ENCODE assay signal across 17 mouse cellular contexts in genomic region chr12:5787074-5787813, GRCm38 (mm10).
DNase-seq lines count a peak whose midpoint lies in the region; ATAC-seq lines count a peak whose summit lies in the region.
"Had no signal": no experiment of that assay in that cellular context is flagged by ENCODE, and none has a peak within 500 bp of the region (broad histone marks: within the 10 kb centered on the region; RNA-seq: fewer than 3 reads in every experiment).

No protein-coding gene starts in this region.

- H3K9me3 ChIP-seq in kidney, embryonic 16.5 days (ENCODE audit: low read length): no peaks in the 10 kb centered on the region
- H3K9me3 ChIP-seq in embryonic facial prominence, embryonic 11.5 days (replicated peaks; ENCODE audit: control insufficient read depth, low read length): no peaks in the 10 kb centered on the region
- H3K9me3 ChIP-seq: intestine, embryonic 15.5 days; kidney, embryonic 15.5 days; midbrain, embryonic 15.5 days had no signal

- peak; percentile 49; the same call in 1 of the 2 replicates for ATAC-seq in kidney, embryonic 16.5 days (ENCODE audit: low FRiP score, low TSS enrichment)
- ATAC-seq in embryonic facial prominence, embryonic 11.5 days (replicated peaks; ENCODE audit: insufficient number of reproducible peaks, low FRiP score, low TSS enrichment, low read depth): peak; percentile 44; the same call in 1 of the 2 replicates
- no peak for ATAC-seq in erythroid progenitor cell, adult 5-6 weeks (replicated peaks; ENCODE audit: low FRiP score, poor library complexity, severe bottlenecking)
- ATAC-seq: forebrain, postnatal 0 days; intestine, embryonic 15.5 days; lung, postnatal 0 days; midbrain, embryonic 15.5 days had no signal

- no peaks in the 10 kb centered on the region for H3K36me3 ChIP-seq in kidney, embryonic 16.5 days (ENCODE audit: insufficient read depth, low read length)
- no peaks in the 10 kb centered on the region for H3K36me3 ChIP-seq in embryonic facial prominence, embryonic 11.5 days (replicated peaks; ENCODE audit: control insufficient read depth, insufficient read depth, low read depth, low read length)
- H3K36me3 ChIP-seq: intestine, embryonic 15.5 days; kidney, embryonic 15.5 days; midbrain, embryonic 15.5 days had no signal

- H3K27me3 ChIP-seq in kidney, embryonic 16.5 days (ENCODE audit: insufficient read depth, low read length): no peaks in the 10 kb centered on the region
- H3K27me3 ChIP-seq in embryonic facial prominence, embryonic 11.5 days (ENCODE audit: control insufficient read depth, insufficient read depth, low read length): no peaks in the 10 kb centered on the region
- H3K27me3 ChIP-seq: intestine, embryonic 15.5 days; kidney, embryonic 15.5 days; midbrain, embryonic 15.5 days had no signal

- H3K27ac ChIP-seq in kidney, embryonic 16.5 days (ENCODE audit: low read length): no peak overlapping the region
- H3K27ac ChIP-seq in embryonic facial prominence, embryonic 11.5 days (replicated peaks; ENCODE audit: low read depth, low read length): no peak overlapping the region
- H3K27ac ChIP-seq: intestine, embryonic 15.5 days; kidney, embryonic 15.5 days; layer of hippocampus, adult 2 months; midbrain, embryonic 15.5 days had no signal

- no peaks in the 10 kb centered on the region for H3K4me1 ChIP-seq in kidney, embryonic 16.5 days (ENCODE audit: insufficient read depth, low read length)
- H3K4me1 ChIP-seq in embryonic facial prominence, embryonic 11.5 days (ENCODE audit: control insufficient read depth, insufficient read depth, low read length): no peaks in the 10 kb centered on the region
- H3K4me1 ChIP-seq: intestine, embryonic 15.5 days; kidney, embryonic 15.5 days; midbrain, embryonic 15.5 days had no signal

- H3K9ac ChIP-seq in kidney, embryonic 16.5 days (replicated peaks; ENCODE audit: low read length): no peak overlapping the region
- no peak overlapping the region for H3K9ac ChIP-seq in embryonic facial prominence, embryonic 11.5 days (replicated peaks; ENCODE audit: low read length)
- H3K9ac ChIP-seq: forebrain, postnatal 0 days; intestine, embryonic 15.5 days; kidney, embryonic 15.5 days; midbrain, embryonic 15.5 days had no signal

- 45% methylated on average over 7 of the region's 7 CpGs for WGBS in kidney, embryonic 16.5 days
- 46% methylated on average over 7 of the region's 7 CpGs for WGBS in embryonic facial prominence, embryonic 11.5 days

- no peak overlapping the region for H3K4me3 ChIP-seq in kidney, embryonic 16.5 days (ENCODE audit: low read length)
- H3K4me3 ChIP-seq in embryonic facial prominence, embryonic 11.5 days (ENCODE audit: low read depth, low read length): no peak overlapping the region
- H3K4me3 ChIP-seq: intestine, embryonic 15.5 days; kidney, embryonic 15.5 days; layer of hippocampus, adult 2 months; midbrain, embryonic 15.5 days had no signal

- no peak for DNase-seq in kidney, postnatal 14 days
- peak; percentile 72 for DNase-seq in embryonic facial prominence, embryonic 11.5 days (ENCODE audit: low spot score)
- DNase-seq in hindlimb bud, embryonic 11.5 days (ENCODE audit: extremely low spot score, low read depth, low spot score): peak; percentile 61
- DNase-seq in mesoderm, embryonic 11.5 days (ENCODE audit: low read depth, low spot score): peak; percentile 28
- DNase-seq in layer of hippocampus, postnatal 10 days (ENCODE audit: low spot score in 2 of 2): no peak
- DNase-seq: cerebellum, adult 8-10 months; forebrain, postnatal 0 days; heart, postnatal 10 days; liver had no signal

- no peak overlapping the region for H3K4me2 ChIP-seq in kidney, embryonic 16.5 days (replicated peaks; ENCODE audit: low read depth, low read length)
- H3K4me2 ChIP-seq in embryonic facial prominence, embryonic 11.5 days (ENCODE audit: low read depth, low read length): no peak overlapping the region
- H3K4me2 ChIP-seq: heart, embryonic 11.5 days; intestine, embryonic 15.5 days; kidney, embryonic 15.5 days; midbrain, embryonic 15.5 days had no signal

Comparison
In these comparisons a context has a peak if more than half of its experiments do, and no peak if none do; other contexts are left out.
1. DNase-seq: peak in embryonic facial prominence, embryonic 11.5 days (single experiment), hindlimb bud, embryonic 11.5 days (single experiment) and mesoderm, embryonic 11.5 days (single experiment); none in kidney, postnatal 14 days (single experiment) and layer of hippocampus, postnatal 10 days (0 of 2).